Mouse (Mus musculus): ENCODE data around the gene Plekhf1.

- peak; percentile 94 for TF ChIP-seq CTCF (IDR thresholded peaks at IDR 0.05; ENCODE audit: low read depth)
- TF ChIP-seq EP300 (optimal IDR thresholded peaks at IDR 0.05) = no peak
Observed at GRCm38 (mm10) chr7:38182596-38182961, 45.2 kb downstream of the Plekhf1 start.

All from stomach, postnatal 0 days (tissue).